Mouse (Mus musculus) hematopoietic stem cell, adult 5-6 weeks (primary cell): ENCODE results near the gene Adgrl3. TPM values are rescaled to one million over a fixed set of nuclear protein-coding genes. Genes with fewer than 3 reads are reported as not detected.

Source experiments
- ATAC-seq, 2 experiments: fragments of 125-278 bp in 1 of 2; replicated peaks in 1 of 2; 2 replicates each; pipeline ENCODE4 v1.8.0; 2016 to 2017; ENCODE audit warnings: inconsistent platforms in 2 of 2, mild to moderate bottlenecking in 2 of 2, moderate number of reproducible peaks in 2 of 2, low read depth in 1 of 2, moderate TSS enrichment in 1 of 2; ENCODE audit not compliant: low FRiP score in 2 of 2, poor library complexity in 2 of 2, severe bottlenecking in 2 of 2, insufficient read depth in 1 of 2, low TSS enrichment in 1 of 2
- total RNA-seq: library from RNA; stranded (forward); fragments of 172-1452, 232-1000 nt; gene quantifications from 2 replicates; pipeline ENCODE4 v1.2.3, GENCODE M21; 2017

The Adgrl3 gene
- total RNA-seq, 1 experiment from 2014 or later = not detected

GRCm38 (mm10) chr5:81653941-81654340 is 634.0 kb downstream of the Adgrl3 start:
- no peak for ATAC-seq

DNA sequence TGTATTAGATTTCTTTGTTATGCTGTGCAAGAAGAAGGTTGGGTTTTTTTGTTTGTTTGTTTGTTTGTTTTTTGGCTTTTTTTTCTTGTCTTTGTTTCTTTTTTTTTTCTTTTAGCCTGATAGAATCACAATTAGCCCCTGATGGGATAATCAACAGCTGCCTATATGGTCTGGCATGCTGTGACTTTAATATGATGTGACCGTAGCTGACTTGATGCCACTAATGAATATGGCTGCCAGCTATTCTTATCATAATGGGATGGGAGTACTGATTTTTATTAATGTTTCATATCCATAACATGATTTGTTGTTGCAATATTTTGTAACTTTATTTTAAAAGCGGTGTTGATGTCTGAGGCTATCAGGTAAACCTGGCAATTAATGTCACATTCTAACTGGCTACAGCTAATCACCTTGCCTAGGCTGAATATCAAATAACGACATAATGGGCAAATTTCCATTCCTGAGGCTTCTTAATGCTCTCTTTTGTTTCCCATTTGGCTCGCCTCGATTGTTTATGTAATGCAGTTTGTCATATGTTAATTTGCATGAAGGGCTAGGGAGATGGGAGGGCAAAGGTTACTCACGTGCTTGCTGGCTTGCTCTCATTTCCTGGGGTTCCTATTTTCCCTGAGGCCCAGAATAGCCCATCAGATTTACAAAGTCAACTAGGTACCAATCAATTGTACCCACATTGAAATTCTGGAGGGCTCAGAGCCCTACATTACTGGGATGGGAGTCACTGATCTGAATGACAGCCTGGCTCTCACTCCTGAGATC is 641.9 kb downstream of the Adgrl3 start:
- no peak for ATAC-seq

DNA sequence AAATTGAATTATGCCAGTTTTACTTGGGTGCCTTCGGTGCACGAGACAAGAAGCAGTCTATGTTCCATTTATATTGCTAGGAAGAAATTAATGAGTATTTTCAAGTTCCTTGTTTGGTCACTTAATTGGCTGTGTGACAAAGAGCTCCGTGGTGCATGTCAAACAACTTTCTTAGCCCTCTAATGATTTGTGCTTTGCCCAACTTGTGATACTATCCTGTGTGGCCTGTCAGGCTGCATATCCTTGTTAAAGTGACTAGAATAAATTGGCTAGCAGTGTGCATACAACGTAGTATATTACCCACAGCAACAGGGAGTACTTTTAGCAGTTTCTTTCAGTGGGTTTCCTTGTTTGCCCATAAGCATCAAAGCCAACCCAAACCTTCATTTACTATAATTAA is 651.1 kb downstream of the Adgrl3 start:
- ATAC-seq = no peak

- ATAC-seq = no peak
These were observed 654.5 kb downstream of the Adgrl3 start for GRCm38 (mm10) chr5:81674275-81674974.

GRCm38 (mm10) chr5:81674975-81675371 is 655.0 kb downstream of the Adgrl3 start:
- no peak for ATAC-seq

- ATAC-seq = no peak
These were observed 657.0 kb downstream of the Adgrl3 start for GRCm38 (mm10) chr5:81676896-81677295.

DNA sequence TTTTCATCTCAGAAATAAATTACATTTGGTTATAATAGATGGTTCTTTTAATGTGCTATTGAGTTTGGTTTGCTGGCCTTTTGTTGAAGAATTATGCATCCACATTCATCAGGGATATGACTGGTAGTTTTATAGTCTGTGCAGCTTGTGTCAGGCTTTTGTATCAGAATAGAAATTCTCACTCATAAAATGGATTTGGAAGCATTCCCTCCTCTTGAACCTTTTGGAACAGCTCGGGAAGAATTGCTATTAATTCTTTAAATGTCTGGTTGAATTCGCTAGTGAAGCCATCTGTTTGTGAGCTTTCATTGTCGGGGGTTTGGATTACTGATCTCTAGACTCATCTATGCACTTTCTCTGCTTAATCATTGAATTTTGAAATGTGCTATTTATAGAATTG is 666.3 kb downstream of the Adgrl3 start:
- no peak for ATAC-seq

DNA sequence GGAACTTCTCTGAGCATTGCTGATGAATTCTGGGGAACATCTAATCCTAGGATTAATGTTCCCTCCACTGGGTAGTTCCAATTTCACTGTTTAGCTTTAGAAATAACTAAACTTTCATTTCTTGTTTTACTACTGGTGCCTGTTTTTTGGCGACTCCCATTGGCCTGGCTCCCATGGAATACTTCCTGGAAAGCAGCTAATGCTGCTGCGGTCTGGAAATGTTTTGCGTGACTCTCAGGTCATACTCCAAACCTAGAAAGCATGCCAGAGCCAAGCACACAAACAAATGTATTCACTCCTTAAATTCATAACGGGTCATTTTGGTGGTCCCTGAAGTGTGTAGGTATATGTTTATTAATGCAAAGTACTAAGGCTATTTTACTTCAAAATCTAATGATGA is 666.9 kb downstream of the Adgrl3 start:
- no peak for ATAC-seq

DNA sequence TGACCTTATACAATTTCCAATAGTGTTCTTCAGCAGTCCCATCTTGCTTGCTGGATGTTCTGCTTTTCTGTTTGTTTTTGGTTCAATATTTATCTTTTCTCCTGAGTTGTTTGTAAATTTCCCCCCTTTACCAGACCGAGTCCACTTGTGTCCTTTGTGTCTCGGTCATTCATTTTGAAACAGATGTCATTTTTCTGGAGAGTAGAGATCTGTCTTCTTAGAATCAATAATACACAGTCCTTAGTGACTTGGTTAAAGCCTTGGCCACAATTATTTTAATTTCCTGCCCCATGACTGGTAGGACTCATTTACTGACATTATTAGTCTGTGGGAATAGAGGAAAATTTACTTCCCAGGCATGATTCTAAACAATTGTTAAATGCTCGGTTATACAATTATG is 709.7 kb downstream of the Adgrl3 start:
- no peak for ATAC-seq

GRCm38 (mm10) chr5:81736008-81736407 is 716.1 kb downstream of the Adgrl3 start:
- ATAC-seq = no peak

DNA sequence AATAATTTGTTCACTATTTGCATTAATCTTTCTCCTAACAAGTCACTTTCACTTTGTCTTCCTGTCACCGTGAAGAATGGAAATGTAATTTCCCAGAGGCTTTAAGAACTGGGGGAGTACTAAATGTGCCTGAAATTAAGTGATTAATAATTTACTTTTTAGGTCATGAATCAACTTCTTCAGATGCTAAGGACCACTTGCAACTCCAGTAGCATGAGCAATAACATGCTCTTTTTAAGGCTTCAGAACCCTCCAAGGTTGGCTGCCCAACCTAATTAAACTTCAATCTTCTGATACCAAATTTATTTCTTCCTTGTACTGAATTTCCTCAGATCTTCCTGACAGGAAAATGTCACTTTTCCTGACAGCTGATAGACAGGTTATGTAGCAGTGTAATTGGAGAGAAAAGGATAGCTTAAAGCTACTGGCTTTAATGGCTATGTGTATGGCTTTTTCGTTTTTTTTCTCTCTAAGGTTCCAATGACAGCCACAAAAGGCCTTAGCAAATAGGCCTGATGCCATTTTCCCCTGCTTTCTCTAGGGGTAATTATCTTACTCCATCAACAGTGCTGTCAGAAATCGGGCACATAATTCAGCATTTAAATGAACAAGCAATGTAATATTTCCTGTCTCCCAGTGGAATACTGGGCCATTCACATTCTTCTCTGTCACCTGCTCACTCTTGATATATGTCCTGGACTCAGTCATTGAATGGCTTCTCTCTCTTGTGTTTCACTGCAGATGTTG is 718.5 kb downstream of the Adgrl3 start:
- ATAC-seq = no peak

DNA sequence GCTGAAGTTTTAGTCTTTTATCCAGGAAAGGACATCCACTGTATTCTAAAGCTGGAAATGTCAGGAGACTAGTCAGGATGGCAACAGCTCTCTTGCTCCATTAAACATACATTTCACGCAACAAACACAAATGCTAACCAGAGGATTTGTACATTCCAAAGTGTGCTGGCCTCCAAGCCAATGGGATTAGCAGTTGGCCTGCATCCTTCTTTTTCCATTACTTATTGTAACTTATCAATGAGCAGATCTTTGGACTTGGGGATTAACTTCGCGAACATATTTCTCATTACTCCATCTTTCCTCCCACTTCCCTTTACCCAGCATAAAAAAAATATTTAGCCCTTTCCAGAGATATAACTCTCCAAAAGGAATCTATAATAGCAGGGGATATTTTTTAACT is 732.5 kb downstream of the Adgrl3 start:
- no peak for ATAC-seq

- ATAC-seq = no peak
These were observed 735.8 kb downstream of the Adgrl3 start for GRCm38 (mm10) chr5:81755711-81756110.

- ATAC-seq = no peak
These were observed 737.3 kb downstream of the Adgrl3 start for GRCm38 (mm10) chr5:81757093-81757725.

- ATAC-seq = no peak
These were observed 756.3 kb downstream of the Adgrl3 start for GRCm38 (mm10) chr5:81776234-81776633.

DNA sequence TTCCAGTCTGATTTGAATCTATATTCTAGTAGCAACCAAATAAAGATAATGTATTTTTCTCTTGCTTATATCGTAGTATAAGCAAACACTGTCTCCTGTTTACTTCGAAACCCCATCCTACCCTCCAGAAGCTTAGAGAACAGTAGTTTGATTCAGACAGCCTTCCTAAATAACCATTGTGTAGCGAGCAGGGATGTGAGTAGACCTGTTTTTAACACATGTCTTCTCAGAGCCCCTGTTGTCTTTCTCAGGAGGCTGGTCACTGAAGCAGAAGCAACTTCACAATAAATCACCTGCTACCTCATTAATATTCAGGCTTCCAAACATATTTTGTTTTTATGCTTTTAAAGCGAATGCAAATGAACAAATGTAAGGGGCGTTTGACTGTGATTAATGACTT is 756.8 kb downstream of the Adgrl3 start:
- ATAC-seq = no peak

- no peak for ATAC-seq
These were observed 764.8 kb downstream of the Adgrl3 start for GRCm38 (mm10) chr5:81784770-81785169.

DNA sequence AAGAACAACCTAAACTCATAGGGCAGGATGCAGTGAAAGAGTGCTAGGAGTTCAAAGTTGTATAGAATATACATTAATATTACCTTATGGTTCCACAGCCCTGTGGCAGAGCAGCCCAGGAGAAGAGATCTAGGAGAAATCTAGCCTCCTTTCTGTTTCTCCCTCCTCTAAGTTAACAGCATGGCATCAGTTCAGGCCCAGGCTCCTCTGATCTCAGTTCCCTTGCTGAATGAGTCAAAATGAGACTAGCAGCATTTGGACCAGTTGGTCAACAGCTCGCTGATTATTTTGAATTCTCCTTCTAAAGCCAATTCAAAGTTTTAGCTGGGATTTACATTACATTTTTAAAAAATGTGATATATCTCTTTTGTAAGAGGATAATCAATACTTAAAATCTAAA is 770.8 kb downstream of the Adgrl3 start:
- ATAC-seq = no peak
